Mouse (Mus musculus): ENCODE measurements around the gene Siah3. TPM values are rescaled to one million over a fixed set of nuclear protein-coding genes. Genes with fewer than 3 reads are reported as not detected.
A peak's percentile ranks its signal among the peaks of the same experiment; 100 is the strongest.

Gene Siah3
- polyA plus RNA-seq, 1 experiment from 2014 or later, result 0.07 TPM

- no peak for DNase-seq (ENCODE audit: low spot score)
- Histone ChIP-seq H3K9ac (ENCODE audit: low read length) (no peak overlapping the region), H3K27me3 (ENCODE audit: control insufficient read depth, insufficient read depth, low read length) (no peaks in the 10 kb centered on the region), H3K36me3 (ENCODE audit: control insufficient read depth, insufficient read depth, low read length) (no peaks in the 10 kb centered on the region), H3K9me3 (ENCODE audit: control insufficient read depth, low read length) (no peaks in the 10 kb centered on the region), H3K27ac (replicated peaks; ENCODE audit: low read depth, low read length) (no peak overlapping the region), H3K4me2 (ENCODE audit: low read depth, severe bottlenecking) (no peak overlapping the region), H3K4me3 (ENCODE audit: low read depth, low read length) (no peak overlapping the region), H3K4me1 (ENCODE audit: control insufficient read depth, insufficient read depth, low read length) (peaks cover 10% of the 10 kb centered on the region)
- 64% methylated on average over 17 of the region's 17 CpGs for WGBS
- no peak for ATAC-seq (ENCODE audit: insufficient number of reproducible peaks, low FRiP score, low TSS enrichment, low read depth)
Observed at GRCm38 (mm10) chr14:75540216-75540995, 84.6 kb downstream of the Siah3 start.

- Histone ChIP-seq H3K27ac (replicated peaks; ENCODE audit: low read depth, low read length) (no peak overlapping the region), H3K27me3 (ENCODE audit: control insufficient read depth, insufficient read depth, low read length) (no peaks in the 10 kb centered on the region), H3K4me2 (ENCODE audit: low read depth, severe bottlenecking) (no peak overlapping the region), H3K36me3 (ENCODE audit: control insufficient read depth, insufficient read depth, low read length) (no peaks in the 10 kb centered on the region), H3K9me3 (ENCODE audit: control insufficient read depth, low read length) (no peaks in the 10 kb centered on the region), H3K4me1 (ENCODE audit: control insufficient read depth, insufficient read depth, low read length) (peaks cover 10% of the 10 kb centered on the region), H3K9ac (ENCODE audit: low read length) (no peak overlapping the region), H3K4me3 (ENCODE audit: low read depth, low read length) (no peak overlapping the region)
- 18% methylated on average over 5 of the region's 5 CpGs for WGBS
- ATAC-seq (ENCODE audit: insufficient number of reproducible peaks, low FRiP score, low TSS enrichment, low read depth), result no peak
- no peak for DNase-seq (ENCODE audit: low spot score)
Observed at GRCm38 (mm10) chr14:75540996-75541350, 85.2 kb downstream of the Siah3 start.

- H3K4me2 ChIP-seq (ENCODE audit: low read depth, severe bottlenecking), result no peak overlapping the region
- no peak overlapping the region for H3K4me3 ChIP-seq (ENCODE audit: low read depth, low read length)
- no peaks in the 10 kb centered on the region for H3K27me3 ChIP-seq (ENCODE audit: control insufficient read depth, insufficient read depth, low read length)
- H3K27ac ChIP-seq (replicated peaks; ENCODE audit: low read depth, low read length), result no peak overlapping the region
- no peaks in the 10 kb centered on the region for H3K36me3 ChIP-seq (ENCODE audit: control insufficient read depth, insufficient read depth, low read length)
- H3K9ac ChIP-seq (ENCODE audit: low read length), result no peak overlapping the region
- WGBS, result 6% methylated on average over 8 of the region's 8 CpGs
- DNase-seq (ENCODE audit: low spot score) (peak; percentile 80), ATAC-seq (ENCODE audit: insufficient number of reproducible peaks, low FRiP score, low TSS enrichment, low read depth) (peak; percentile 81)
- H3K9me3 ChIP-seq (ENCODE audit: control insufficient read depth, low read length), result no peaks in the 10 kb centered on the region
- H3K4me1 ChIP-seq (ENCODE audit: control insufficient read depth, insufficient read depth, low read length), result peaks cover 10% of the 10 kb centered on the region
Observed at GRCm38 (mm10) chr14:75541731-75542130, 85.9 kb downstream of the Siah3 start.

GRCm38 (mm10) chr14:75561577-75562331, 106.0 kb downstream of the Siah3 start:
- Histone ChIP-seq H3K4me3 (ENCODE audit: low read depth, low read length) (no peak overlapping the region), H3K36me3 (ENCODE audit: control insufficient read depth, insufficient read depth, low read length) (no peaks in the 10 kb centered on the region), H3K9ac (ENCODE audit: low read length) (no peak overlapping the region), H3K4me2 (ENCODE audit: low read depth, severe bottlenecking) (no peak overlapping the region), H3K27me3 (ENCODE audit: control insufficient read depth, insufficient read depth, low read length) (no peaks in the 10 kb centered on the region), H3K27ac (replicated peaks; ENCODE audit: low read depth, low read length) (no peak overlapping the region), H3K9me3 (ENCODE audit: control insufficient read depth, low read length) (no peaks in the 10 kb centered on the region), H3K4me1 (ENCODE audit: control insufficient read depth, insufficient read depth, low read length) (no peaks in the 10 kb centered on the region)
- 59% methylated on average over 9 of the region's 9 CpGs for WGBS
- ATAC-seq (ENCODE audit: insufficient number of reproducible peaks, low FRiP score, low TSS enrichment, low read depth) (no peak), DNase-seq (ENCODE audit: low spot score) (no peak)

GRCm38 (mm10) chr14:75565534-75566140, 109.9 kb downstream of the Siah3 start:
- no peak overlapping the region for H3K9ac ChIP-seq (ENCODE audit: low read length)
- no peak overlapping the region for H3K27ac ChIP-seq (replicated peaks; ENCODE audit: low read depth, low read length)
- H3K4me3 ChIP-seq (ENCODE audit: low read depth, low read length), result no peak overlapping the region
- DNase-seq (ENCODE audit: low spot score) (no peak), ATAC-seq (ENCODE audit: insufficient number of reproducible peaks, low FRiP score, low TSS enrichment, low read depth) (no peak)
- WGBS, result 83% methylated on average over 14 of the region's 14 CpGs
- no peaks in the 10 kb centered on the region for H3K9me3 ChIP-seq (ENCODE audit: control insufficient read depth, low read length)
- no peaks in the 10 kb centered on the region for H3K4me1 ChIP-seq (ENCODE audit: control insufficient read depth, insufficient read depth, low read length)
- no peaks in the 10 kb centered on the region for H3K36me3 ChIP-seq (ENCODE audit: control insufficient read depth, insufficient read depth, low read length)
- H3K27me3 ChIP-seq (ENCODE audit: control insufficient read depth, insufficient read depth, low read length), result no peaks in the 10 kb centered on the region
- H3K4me2 ChIP-seq (ENCODE audit: low read depth, severe bottlenecking), result no peak overlapping the region

GRCm38 (mm10) chr14:75566303-75566702, 110.5 kb downstream of the Siah3 start:
- no peaks in the 10 kb centered on the region for H3K9me3 ChIP-seq (ENCODE audit: control insufficient read depth, low read length)
- H3K4me3 ChIP-seq (ENCODE audit: low read depth, low read length), result no peak overlapping the region
- DNase-seq (ENCODE audit: low spot score), result no peak
- H3K36me3 ChIP-seq (ENCODE audit: control insufficient read depth, insufficient read depth, low read length), result no peaks in the 10 kb centered on the region
- 88% methylated on average over 3 of the region's 3 CpGs for WGBS
- H3K27ac ChIP-seq (replicated peaks; ENCODE audit: low read depth, low read length), result no peak overlapping the region
- no peak overlapping the region for H3K4me2 ChIP-seq (ENCODE audit: low read depth, severe bottlenecking)
- no peaks in the 10 kb centered on the region for H3K27me3 ChIP-seq (ENCODE audit: control insufficient read depth, insufficient read depth, low read length)
- no peak for ATAC-seq (ENCODE audit: insufficient number of reproducible peaks, low FRiP score, low TSS enrichment, low read depth)
- no peaks in the 10 kb centered on the region for H3K4me1 ChIP-seq (ENCODE audit: control insufficient read depth, insufficient read depth, low read length)
- H3K9ac ChIP-seq (ENCODE audit: low read length), result no peak overlapping the region

- no peak overlapping the region for H3K4me3 ChIP-seq (ENCODE audit: low read depth, low read length)
- H3K27ac ChIP-seq (replicated peaks; ENCODE audit: low read depth, low read length), result no peak overlapping the region
Observed at GRCm38 (mm10) chr14:75579010-75579409, 123.2 kb downstream of the Siah3 start.

More at GRCm38 (mm10) chr14:75579010-75579409, 123.2 kb downstream of the Siah3 start:
- H3K4me2 ChIP-seq (ENCODE audit: low read depth, severe bottlenecking), result no peak overlapping the region
- H3K9ac ChIP-seq (ENCODE audit: low read length), result no peak overlapping the region
- H3K27me3 ChIP-seq (ENCODE audit: control insufficient read depth, insufficient read depth, low read length), result no peaks in the 10 kb centered on the region
- H3K36me3 ChIP-seq (ENCODE audit: control insufficient read depth, insufficient read depth, low read length), result no peaks in the 10 kb centered on the region
- H3K4me1 ChIP-seq (ENCODE audit: control insufficient read depth, insufficient read depth, low read length), result no peaks in the 10 kb centered on the region
- WGBS, result 89% methylated on average over 6 of the region's 6 CpGs
- DNase-seq (ENCODE audit: low spot score) (no peak), ATAC-seq (ENCODE audit: insufficient number of reproducible peaks, low FRiP score, low TSS enrichment, low read depth) (no peak)
- H3K9me3 ChIP-seq (ENCODE audit: control insufficient read depth, low read length), result no peaks in the 10 kb centered on the region

Measured in limb, embryonic 11.5 days (tissue).